Mouse (Mus musculus) MEL (cell line): ENCODE data around the gene Rbms3. TPM values are rescaled to one million over a fixed set of nuclear protein-coding genes. Genes with fewer than 3 reads are reported as not detected.

Experiments
- DNase-seq: peaks from one replicate; pipeline ENCODE4 v3.0.0; 2011; ENCODE audit warnings: low read depth, low spot score
- H3K27ac ChIP-seq: 2 replicates; pipeline ENCODE4 v1.5.1; 2012; ENCODE audit warnings: low read depth, mild to moderate bottlenecking, control low read depth, low read length, moderate library complexity; ENCODE audit not compliant: control insufficient read depth
- H3K27me3 ChIP-seq, 2 experiments: fragments of 150-350 bp in 1 of 2; sonication (generic) in 1 of 2; 2 replicates each; pipeline ENCODE4 v1.6.1; 2012; ENCODE audit warnings: low read length in 2 of 2, mild to moderate bottlenecking in 2 of 2, improper control_type of control experiment in 1 of 2, moderate library complexity in 1 of 2; ENCODE audit not compliant: insufficient read depth in 2 of 2, control insufficient read depth in 1 of 2
- H3K36me3 ChIP-seq, 2 experiments: 2 replicates each; pipeline ENCODE4 v1.6.1; 2012 to 2014; ENCODE audit warnings: low read length in 2 of 2, improper control_type of control experiment in 1 of 2, inconsistent platforms in 1 of 2, mild to moderate bottlenecking in 1 of 2; ENCODE audit not compliant: insufficient read depth in 2 of 2, control insufficient read depth in 1 of 2
- H3K4me1 ChIP-seq, 2 experiments: fragments of 150-350 bp in 1 of 2; sonication (generic) in 1 of 2; 2 replicates each; pipeline ENCODE4 v1.6.1; 2012; ENCODE audit warnings: low read length in 2 of 2, improper control_type of control experiment in 1 of 2, mild to moderate bottlenecking in 1 of 2; ENCODE audit not compliant: insufficient read depth in 2 of 2, control insufficient read depth in 1 of 2
- H3K4me3 ChIP-seq, 2 experiments: fragments of 150-350 bp in 1 of 2; sonication (generic) in 1 of 2; 2 replicates each; pipeline ENCODE4 v1.5.1; 2012; ENCODE audit warnings: low read depth in 2 of 2, low read length in 2 of 2, mild to moderate bottlenecking in 2 of 2, moderate library complexity in 2 of 2, control low read depth in 1 of 2, improper control_type of control experiment in 1 of 2; ENCODE audit not compliant: control insufficient read depth in 1 of 2, insufficient read depth in 1 of 2
- H3K79me2 ChIP-seq: 2 replicates; pipeline ENCODE4 v1.6.1; 2012; ENCODE audit warnings: mild to moderate bottlenecking, low read length, moderate library complexity; ENCODE audit not compliant: control insufficient read depth, poor library complexity, insufficient read depth
- H3K9ac ChIP-seq: 2 replicates; pipeline ENCODE4 v1.6.1; 2012; ENCODE audit warnings: low read depth, mild to moderate bottlenecking, control low read depth, low read length, moderate library complexity; ENCODE audit not compliant: control insufficient read depth, poor library complexity, severe bottlenecking
- H3K9me3 ChIP-seq: fragments of 150-350 bp; sonication (generic); replicated peaks from 2 replicates; pipeline ENCODE4 v1.6.1; 2012; ENCODE audit warnings: mild to moderate bottlenecking, low read length, improper control_type of control experiment, moderate library complexity; ENCODE audit not compliant: insufficient read depth
- CHD1 ChIP-seq: IDR thresholded peaks from 2 replicates; pipeline ENCODE4 v1.6.1; 2012; ENCODE audit warnings: low read depth, mild to moderate bottlenecking, inconsistent platforms, low read length, improper control_type of control experiment
- CHD2 ChIP-seq: IDR thresholded peaks from 2 replicates; pipeline ENCODE4 v1.6.1; 2011; ENCODE audit warnings: low read length, improper control_type of control experiment
- CTCF ChIP-seq, 3 experiments: IDR thresholded peaks in 2 of 3; conservative IDR thresholded peaks in 1 of 3; 2 replicates each; pipeline ENCODE4 v1.5.1; 2011 to 2012; ENCODE audit warnings: low read length in 3 of 3, low read depth in 2 of 3, mild to moderate bottlenecking in 2 of 3, improper control_type of control experiment in 1 of 3, inconsistent platforms in 1 of 3, mixed read lengths in 1 of 3, moderate library complexity in 1 of 3; ENCODE audit not compliant: control insufficient read depth in 1 of 3, insufficient read depth in 1 of 3, poor library complexity in 1 of 3, severe bottlenecking in 1 of 3
- E2F4 ChIP-seq: IDR thresholded peaks from 2 replicates; pipeline ENCODE4 v1.6.1; 2011; ENCODE audit warnings: low read depth, low read length, improper control_type of control experiment, borderline replicate concordance
- ETS1 ChIP-seq: IDR thresholded peaks from 2 replicates; pipeline ENCODE4 v1.6.1; 2012; ENCODE audit warnings: low read depth, mild to moderate bottlenecking, inconsistent platforms, low read length, improper control_type of control experiment, moderate library complexity
- GATA1 ChIP-seq: IDR thresholded peaks from 2 replicates; pipeline ENCODE4 v1.6.1; 2011; ENCODE audit warnings: low read depth, low read length, improper control_type of control experiment
- HCFC1 ChIP-seq: IDR thresholded peaks from 2 replicates; pipeline ENCODE4 v1.6.1; 2012; ENCODE audit warnings: low read depth, mild to moderate bottlenecking, inconsistent platforms, low read length, improper control_type of control experiment, moderate library complexity
- JUND ChIP-seq: IDR thresholded peaks from 2 replicates; pipeline ENCODE4 v1.6.1; 2011; ENCODE audit warnings: low read depth, mild to moderate bottlenecking, improper control_type of control experiment, low read length
- MXI1 ChIP-seq: IDR thresholded peaks from 2 replicates; pipeline ENCODE4 v1.6.1; 2011; ENCODE audit warnings: mild to moderate bottlenecking, low read depth, low read length, improper control_type of control experiment
- POLR2AphosphoS5 ChIP-seq: IDR thresholded peaks from 2 replicates; pipeline ENCODE4 v1.6.1; 2012; ENCODE audit warnings: low read depth, borderline replicate concordance, mild to moderate bottlenecking, inconsistent platforms, low read length, moderate library complexity, mixed read lengths
- RAD21 ChIP-seq: IDR thresholded peaks from 2 replicates; pipeline ENCODE4 v1.6.1; 2011; ENCODE audit warnings: mild to moderate bottlenecking, low read depth, low read length, improper control_type of control experiment
- SMC3 ChIP-seq: IDR thresholded peaks from 2 replicates; pipeline ENCODE4 v1.6.1; 2011; ENCODE audit warnings: low read depth, low read length, improper control_type of control experiment
- TBP ChIP-seq: IDR thresholded peaks from 2 replicates; pipeline ENCODE4 v1.8.0; 2011; ENCODE audit warnings: low read depth, low read length, improper control_type of control experiment
- TCF12 ChIP-seq: IDR thresholded peaks from 2 replicates; pipeline ENCODE4 v1.6.1; 2014; ENCODE audit warnings: low read depth, mild to moderate bottlenecking, inconsistent platforms, low read length, improper control_type of control experiment, moderate library complexity
- UBTF ChIP-seq: IDR thresholded peaks from 2 replicates; pipeline ENCODE4 v1.6.1; 2012; ENCODE audit warnings: low read depth, mild to moderate bottlenecking, inconsistent platforms, low read length, improper control_type of control experiment, moderate library complexity, borderline replicate concordance; ENCODE audit not compliant: insufficient read depth
- ZMIZ1 ChIP-seq: IDR thresholded peaks from 2 replicates; pipeline ENCODE4 v1.6.1; 2012; ENCODE audit warnings: low read depth, mild to moderate bottlenecking, inconsistent platforms, low read length, improper control_type of control experiment, moderate library complexity
- ZNF384 ChIP-seq: IDR thresholded peaks from 2 replicates; pipeline ENCODE4 v1.6.1; 2012; ENCODE audit warnings: low read depth, mild to moderate bottlenecking, inconsistent platforms, low read length, improper control_type of control experiment
- polyA plus RNA-seq, 2 experiments: library from polyadenylated mRNA; stranded (reverse) in 1 of 2; unstranded in 1 of 2; fragments of >175 nt in 1 of 2; fragments of >200 nt in 1 of 2; gene quantifications; 2 replicates each; pipeline versions ENCODE4 v1.2.1 to v1.2.4; 2012; ENCODE audit warnings: low replicate concordance in 2 of 2, low read depth in 1 of 2; ENCODE audit not compliant: insufficient read length in 2 of 2, insufficient read depth in 1 of 2, missing spikeins in 1 of 2
- total RNA-seq: library from RNA; depleted of rRNA; stranded (reverse); fragments of 300-350 nt; gene quantifications from 2 replicates; pipeline ENCODE4 v1.2.3, GENCODE M21; 2012

Gene Rbms3
- total and polyA plus RNA-seq, 3 experiments, result not detected

- Histone ChIP-seq H3K9me3 (no peaks in the 10 kb centered on the region), H3K27me3 (no peaks in the 10 kb centered on the region), H3K79me2 (no peaks in the 10 kb centered on the region), H3K4me3 (no peak overlapping the region), H3K9ac (no peak overlapping the region), H3K27ac (no peak overlapping the region), H3K4me1 (no peaks in the 10 kb centered on the region), H3K36me3 (no peaks in the 10 kb centered on the region)
- TF ChIP-seq HCFC1 (no peak), GATA1 (no peak), JUND (no peak), ZNF384 (no peak), MXI1 (no peak), RAD21 (no peak), CTCF (IDR thresholded peaks at IDR 0.05 in 2 of 3, conservative IDR thresholded peaks at IDR 0.05 in 1 of 3; ENCODE audit: control insufficient read depth in 1 of 3, insufficient read depth in 1 of 3, low read depth in 2 of 3, low read length in 3 of 3, poor library complexity in 1 of 3, severe bottlenecking in 1 of 3) (no peak), SMC3 (no peak), TCF12 (no peak), UBTF (no peak)
- no peak for DNase-seq
Measured at GRCm38 (mm10) chr9:116976575-116977408, 652.9 kb downstream of the Rbms3 start.

- Histone ChIP-seq H3K36me3 (no peaks in the 10 kb centered on the region), H3K27me3 (no peaks in the 10 kb centered on the region), H3K9ac (no peak overlapping the region), H3K9me3 (no peaks in the 10 kb centered on the region), H3K27ac (no peak overlapping the region), H3K4me3 (no peak overlapping the region), H3K4me1 (no peaks in the 10 kb centered on the region), H3K79me2 (no peaks in the 10 kb centered on the region)
- DNase-seq, result no peak
- TF ChIP-seq TBP (no peak), E2F4 (no peak), CHD2 (no peak), CHD1 (no peak), ETS1 (no peak), ZMIZ1 (no peak), RAD21 (no peak), POLR2AphosphoS5 (no peak), JUND (no peak), GATA1 (no peak)
Measured at GRCm38 (mm10) chr9:116975269-116975668, 654.4 kb downstream of the Rbms3 start.
